Mouse (Mus musculus) ES-Bruce4 (cell line): ENCODE data around the gene Sec14l1. TPM values are rescaled to one million over a fixed set of nuclear protein-coding genes. Genes with fewer than 3 reads are reported as not detected.
A peak's percentile ranks its signal among the peaks of the same experiment; 100 is the strongest.

Experiments used
- H3K27ac ChIP-seq: 2 replicates; pipeline ENCODE4 v1.5.1; 2012; ENCODE audit warnings: low read length, inconsistent platforms; ENCODE audit not compliant: insufficient read depth
- H3K27me3 ChIP-seq: 2 replicates; pipeline ENCODE4 v1.6.1; 2012; ENCODE audit warnings: mild to moderate bottlenecking, low read length, inconsistent platforms; ENCODE audit not compliant: control insufficient read depth, poor library complexity, insufficient read depth, severe bottlenecking
- H3K36me3 ChIP-seq: 2 replicates; pipeline ENCODE4 v1.6.1; 2012; ENCODE audit warnings: inconsistent platforms, mild to moderate bottlenecking, low read length, moderate library complexity; ENCODE audit not compliant: control insufficient read depth, poor library complexity, insufficient read depth, severe bottlenecking
- H3K4me1 ChIP-seq: one replicate; pipeline ENCODE4 v1.8.1; 2011; ENCODE audit warnings: low read length; ENCODE audit not compliant: control insufficient read depth, insufficient read depth
- H3K4me3 ChIP-seq: 2 replicates; pipeline ENCODE4 v1.5.1; 2011; ENCODE audit warnings: low read depth, mild to moderate bottlenecking, low read length
- H3K9ac ChIP-seq: 2 replicates; pipeline ENCODE4 v1.6.1; 2012; ENCODE audit warnings: low read depth, mild to moderate bottlenecking, inconsistent platforms; ENCODE audit not compliant: poor library complexity, severe bottlenecking
- H3K9me3 ChIP-seq: replicated peaks from 2 replicates; pipeline ENCODE4 v1.6.1; 2012; ENCODE audit warnings: mild to moderate bottlenecking, low read length, inconsistent platforms; ENCODE audit not compliant: control insufficient read depth, poor library complexity, insufficient read depth, severe bottlenecking
- CTCF ChIP-seq: IDR thresholded peaks from one replicate; pipeline ENCODE4 v1.8.1; 2011; ENCODE audit warnings: low read depth, low read length
- EP300 ChIP-seq: IDR thresholded peaks from 2 replicates; pipeline ENCODE4 v1.6.1; 2011; ENCODE audit warnings: low read depth, low read length; ENCODE audit not compliant: insufficient read depth
- POLR2A ChIP-seq: IDR thresholded peaks from one replicate; pipeline ENCODE4 v1.8.1; 2011; ENCODE audit warnings: low read length; ENCODE audit not compliant: insufficient read depth
- polyA plus RNA-seq: library from polyadenylated mRNA; stranded (reverse); fragments of >200 nt; gene quantifications from 2 replicates; pipeline ENCODE4 v1.2.4, GENCODE M21; 2011; ENCODE audit warnings: low read depth; ENCODE audit not compliant: missing spikeins, insufficient read depth, insufficient read length

Gene Sec14l1
- polyA plus RNA-seq, 1 experiment, result 77.7 TPM

- Histone ChIP-seq H3K9ac (no peak overlapping the region), H3K36me3 (no peaks in the 10 kb centered on the region), H3K4me3 (no peak overlapping the region), H3K27ac (no peak overlapping the region), H3K27me3 (no peaks in the 10 kb centered on the region), H3K4me1 (peaks cover 6% of the 10 kb centered on the region), H3K9me3 (no peaks in the 10 kb centered on the region)
- TF ChIP-seq CTCF, result no peak
- no peak for TF ChIP-seq POLR2A
- TF ChIP-seq EP300, result no peak
Measured at GRCm38 (mm10) chr11:117109179-117109954, 5.6 kb upstream of the Sec14l1 start.

GRCm38 (mm10) chr11:117111967-117112648 lies 2.9 kb upstream of the Sec14l1 start:
- H3K27ac ChIP-seq, result peak overlapping the region; percentile 58

GRCm38 (mm10) chr11:117112649-117113051 lies 2.3 kb upstream of the Sec14l1 start:
- TF ChIP-seq CTCF, result no peak
- TF ChIP-seq POLR2A, result no peak
- no peak for TF ChIP-seq EP300
- no peak overlapping the region for H3K9ac ChIP-seq
- 0 out of 2 replicates have a peak, but pooled peaks cover under 1% of the 10 kb centered on the region for H3K36me3 ChIP-seq
- H3K9me3 ChIP-seq, result no peaks in the 10 kb centered on the region
- no peaks in the 10 kb centered on the region for H3K27me3 ChIP-seq
- peak overlapping the region; percentile 90 for H3K27ac ChIP-seq
- peaks cover 3% of the 10 kb centered on the region for H3K4me1 ChIP-seq
- H3K4me3 ChIP-seq, result no peak overlapping the region

More at GRCm38 (mm10) chr11:117111967-117112648, 2.9 kb upstream of the Sec14l1 start:
- Histone ChIP-seq H3K36me3 (no peaks in the 10 kb centered on the region), H3K4me1 (peaks cover 5% of the 10 kb centered on the region), H3K4me3 (no peak overlapping the region), H3K9ac (no peak overlapping the region), H3K27me3 (no peaks in the 10 kb centered on the region), H3K9me3 (no peaks in the 10 kb centered on the region)
- TF ChIP-seq EP300 (0 out of 2 replicates have a peak, but pooled peaks have one; percentile 25), CTCF (no peak)

GRCm38 (mm10) chr11:117113377-117113776 lies 1.6 kb upstream of the Sec14l1 start:
- no peak for TF ChIP-seq POLR2A
- peak; percentile 85 for TF ChIP-seq CTCF
- no peak for TF ChIP-seq EP300
- Histone ChIP-seq H3K36me3 (0 out of 2 replicates have a peak, but pooled peaks cover 3% of the 10 kb centered on the region), H3K9ac (peak overlapping the region; percentile 87; the same call in 1 of the 2 replicates), H3K9me3 (no peaks in the 10 kb centered on the region), H3K27me3 (no peaks in the 10 kb centered on the region), H3K4me1 (peaks cover 3% of the 10 kb centered on the region), H3K27ac (peak overlapping the region; percentile 90), H3K4me3 (no peak overlapping the region)

GRCm38 (mm10) chr11:117114231-117114591 lies 757 bp upstream of the Sec14l1 start:
- peak overlapping the region; percentile 62 for H3K4me3 ChIP-seq
- H3K9me3 ChIP-seq, result no peaks in the 10 kb centered on the region
- peak overlapping the region; percentile 90 for H3K27ac ChIP-seq
- peaks cover 3% of the 10 kb centered on the region for H3K4me1 ChIP-seq
- TF ChIP-seq EP300, result no peak
- H3K27me3 ChIP-seq, result no peaks in the 10 kb centered on the region
- peak overlapping the region; percentile 87 for H3K9ac ChIP-seq
- H3K36me3 ChIP-seq, result 0 out of 2 replicates have a peak, but pooled peaks cover 3% of the 10 kb centered on the region
